Mouse (Mus musculus) gastrocnemius, postnatal 14 days (tissue): ENCODE data around the gene Mettl22. TPM values are rescaled to one million over a fixed set of nuclear protein-coding genes. Genes with fewer than 3 reads are reported as not detected.

Experiments used
- DNase-seq: peaks from one replicate; pipeline ENCODE4 v3.0.0; 2021; ENCODE audit warnings: mixed read lengths
- intact Hi-C: fragments of 180-260 bp; cut with DNase I; formaldehyde crosslinking; loops from one replicate; pipeline ENCODE4 v1.15.1; 2025; ENCODE audit warnings: low total_unique reads
- total RNA-seq, 2 experiments: library from RNA; stranded (reverse); gene quantifications; 2 replicates each; pipeline ENCODE4 v1.2.3; 2021

Mettl22 gene
- total RNA-seq, 2 experiments from 2014 or later: 61.1 to 67.3 TPM

DNA sequence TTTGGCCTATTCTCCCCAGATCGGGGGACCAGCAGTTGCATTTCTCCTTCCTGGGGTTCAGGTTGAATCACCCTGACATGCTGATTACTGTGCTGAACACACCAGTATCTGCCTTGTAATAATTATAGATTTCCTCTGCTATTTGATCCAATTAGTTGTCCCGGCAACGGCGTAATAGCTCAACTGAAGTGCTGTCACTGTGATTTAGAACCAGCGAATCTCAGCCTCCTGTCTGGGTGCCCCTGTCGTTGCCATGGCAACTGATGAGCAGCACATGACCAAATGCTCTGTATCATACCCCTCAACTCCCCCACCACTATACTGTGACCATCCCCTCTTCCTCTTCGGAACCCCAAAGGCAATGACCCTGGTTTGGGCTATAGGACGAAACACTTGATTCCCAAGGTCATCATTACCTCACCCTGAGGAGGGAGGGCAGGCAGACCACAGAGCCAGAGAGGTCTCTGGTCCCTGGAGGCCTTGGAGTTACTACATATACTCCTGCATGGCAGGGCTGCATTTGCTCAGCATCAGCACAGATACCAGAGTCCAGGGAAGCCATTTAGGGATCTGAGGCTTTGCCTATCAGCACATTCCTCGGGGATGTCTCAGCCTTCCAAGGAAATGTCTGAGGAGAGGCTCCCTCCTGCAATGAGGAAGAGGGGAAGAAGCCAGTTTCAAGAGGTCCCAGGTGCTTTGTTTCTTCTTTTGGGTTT is 68.7 kb downstream of the Mettl22 start:
- intact Hi-C loops: no loop called here
- no peak for DNase-seq

Other genes starting within 250 kb of the Mettl22 start
- gene Tmem114, start 45.7 kb upstream of the Mettl22 start, total RNA-seq: not detected
- 1 to 10 TPM; 5.5 to 6.4 TPM for gene Abat, start 42.6 kb downstream of the Mettl22 start, total RNA-seq
- 10 to 100 TPM; 19.3 to 22.6 TPM for gene Pmm2, start 166.9 kb downstream of the Mettl22 start, total RNA-seq
- 10 to 100 TPM in 1 of 2 experiments, 1 to 10 TPM in 1; 9.2 to 10.4 TPM for gene Tmem186, start 166.9 kb downstream of the Mettl22 start, total RNA-seq
- gene Carhsp1, start 201.4 kb downstream of the Mettl22 start, total RNA-seq: 10 to 100 TPM; 12.7 to 13.2 TPM
- gene Gm5767, start 210.0 kb downstream of the Mettl22 start, total RNA-seq: not detected